Mouse (Mus musculus) forebrain, embryonic 13.5 days (tissue): ENCODE results near the gene Ctag2. TPM values are rescaled to one million over a fixed set of nuclear protein-coding genes. Genes with fewer than 3 reads are reported as not detected.

ENCODE experiments used
- ATAC-seq: fragments of 200-750 bp; cut with Nextera tagmentation; 2 replicates; pipeline ENCODE4 v1.8.0; 2017
- H3K27ac ChIP-seq: fragments of 300-500 bp; sonication (generic); 2 replicates; pipeline ENCODE4 v1.5.1; 2015; ENCODE audit warnings: inconsistent platforms, mild to moderate bottlenecking, moderate library complexity
- H3K27me3 ChIP-seq: fragments of 300-500 bp; sonication (generic); 2 replicates; pipeline ENCODE4 v1.6.1; 2015; ENCODE audit warnings: mild to moderate bottlenecking, inconsistent platforms
- H3K36me3 ChIP-seq: fragments of 300-500 bp; sonication (generic); 2 replicates; pipeline ENCODE4 v1.6.1; 2015; ENCODE audit warnings: mild to moderate bottlenecking, inconsistent platforms; ENCODE audit not compliant: poor library complexity, severe bottlenecking
- H3K4me1 ChIP-seq: fragments of 300-500 bp; sonication (generic); 2 replicates; pipeline ENCODE4 v1.6.1; 2015; ENCODE audit warnings: inconsistent platforms
- H3K4me2 ChIP-seq: fragments of 300-500 bp; sonication (generic); 2 replicates; pipeline ENCODE4 v1.6.1; 2015; ENCODE audit warnings: inconsistent platforms, mild to moderate bottlenecking, moderate library complexity
- H3K4me3 ChIP-seq: fragments of 300-500 bp; sonication (generic); 2 replicates; pipeline ENCODE4 v1.5.1; 2015; ENCODE audit warnings: mild to moderate bottlenecking, inconsistent platforms
- H3K9ac ChIP-seq: fragments of 300-500 bp; sonication (generic); 2 replicates; pipeline ENCODE4 v1.6.1; 2015; ENCODE audit warnings: mild to moderate bottlenecking, inconsistent platforms
- H3K9me3 ChIP-seq: fragments of 300-500 bp; sonication (generic); replicated peaks from 2 replicates; pipeline ENCODE4 v1.6.1; 2016; ENCODE audit warnings: inconsistent platforms
- WGBS: fragments of 180-500 bp; shearing (Covaris S2); methylation state at CpG from one replicate; pipeline ENCODE4 v1.1.7; 2015; 5-methylcytosine and 5-hydroxymethylcytosine counted together
- polyA plus RNA-seq: library from polyadenylated mRNA; unstranded; fragments of >200 nt; fragmentation: Nextera tagmentation; extraction: Ambion mirVana; gene quantifications from 2 replicates; pipeline ENCODE4 v1.2.1, GENCODE M21; 2015

Gene Ctag2
- not detected in 2 replicates for polyA plus RNA-seq

DNA sequence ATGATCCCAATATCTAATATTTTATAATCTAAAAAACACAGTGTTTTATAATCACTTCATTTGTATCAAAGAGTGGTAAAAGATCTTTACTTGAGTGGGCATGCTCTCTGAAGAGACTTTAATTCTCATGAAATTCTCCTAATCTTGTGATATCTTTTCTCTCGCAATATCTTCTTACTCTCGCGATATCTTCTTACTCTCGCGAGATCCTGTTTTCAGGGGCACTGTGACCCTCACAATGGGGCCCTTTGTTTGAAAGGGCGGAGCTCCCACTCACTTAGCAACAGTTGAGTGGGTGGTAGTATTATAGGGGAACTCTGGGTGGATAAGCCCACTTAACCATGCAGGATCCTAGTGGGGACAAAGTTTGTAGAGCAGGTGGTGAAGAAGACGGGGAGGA, at the start of gene Ctag2:
TSS of gene Ctag2 (plus strand) at position 301 of the 400 bp plus-strand sequence.
- H3K27me3 ChIP-seq: no peaks in the 10 kb centered on the region
- no peaks in the 10 kb centered on the region for H3K9me3 ChIP-seq
- ATAC-seq: no peak
- no peak within 1 kb of the TSS for H3K9ac ChIP-seq
- H3K36me3 ChIP-seq: no peaks in the 10 kb centered on the region
- whole genome bisulfite sequencing: 94% methylated on average over 7 of the region's 7 CpGs
- no peak within 1 kb of the TSS for H3K4me3 ChIP-seq
- H3K4me2 ChIP-seq: no peak within 1 kb of the TSS
- no peaks in the 10 kb centered on the region for H3K4me1 ChIP-seq
- H3K27ac ChIP-seq: no peak within 1 kb of the TSS
